Mouse (Mus musculus) brown adipose tissue, adult 24 weeks (tissue): ENCODE results near the gene Hcfc1r1. TPM values are rescaled to one million over a fixed set of nuclear protein-coding genes. Genes with fewer than 3 reads are reported as not detected.

Experiments used
- H3K27ac ChIP-seq: fragments of 200-500 bp; replicated peaks from 2 replicates; pipeline ENCODE4 v1.5.1; 2012; ENCODE audit warnings: low read depth, mild to moderate bottlenecking, low read length
- H3K4me1 ChIP-seq: fragments of 200-500 bp; 2 replicates; pipeline ENCODE4 v1.6.1; 2012; ENCODE audit warnings: low read length, mixed read lengths; ENCODE audit not compliant: control insufficient read depth, insufficient read depth, insufficient read length
- H3K4me3 ChIP-seq: fragments of 200-500 bp; 2 replicates; pipeline ENCODE4 v1.5.1; 2012; ENCODE audit warnings: low read depth, mild to moderate bottlenecking, low read length, moderate library complexity; ENCODE audit not compliant: insufficient read depth
- polyA plus RNA-seq: library from polyadenylated mRNA; stranded (reverse); fragments of >200 nt; gene quantifications from 2 replicates; pipeline ENCODE4 v1.2.4, GENCODE M21; 2012; ENCODE audit not compliant: missing spikeins, insufficient read depth, insufficient read length

Hcfc1r1 gene
- polyA plus RNA-seq: 284 and 292 TPM in 2 replicates

DNA sequence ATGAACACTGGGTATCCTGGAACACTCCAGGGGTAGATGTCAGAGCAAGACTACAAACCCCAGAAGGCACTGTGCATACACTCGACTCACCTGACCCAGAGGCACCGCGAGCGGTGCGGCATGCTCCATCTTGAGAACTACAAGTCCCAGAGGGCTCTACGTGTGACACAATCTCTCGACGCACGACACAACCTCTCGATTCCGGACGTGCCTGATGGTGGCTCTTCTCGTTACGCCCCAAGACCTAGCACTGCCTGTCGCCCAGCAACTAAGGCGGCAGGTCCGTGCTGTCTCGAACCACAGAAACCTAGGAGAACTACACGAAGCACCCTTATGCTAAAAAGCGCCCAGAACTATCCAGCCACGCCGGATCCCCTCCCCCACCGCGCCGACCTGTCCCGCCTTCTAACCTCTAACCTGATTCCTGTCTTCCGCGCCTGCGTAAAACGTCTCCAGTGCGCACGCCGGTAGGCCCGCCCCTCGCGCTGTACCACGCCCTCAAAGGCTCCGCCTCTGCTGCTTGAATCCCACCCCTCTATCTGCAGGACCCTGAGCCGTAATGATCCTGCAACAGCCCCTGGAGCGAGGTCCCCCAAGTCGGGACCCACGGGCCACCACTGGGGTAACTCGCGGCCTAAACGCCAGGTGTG lies at the start of gene Hcfc1r1, which contains the start of gene Thoc6:
Gene Hcfc1r1, plus strand, starts transcription at position 173 of the 650 bp plus-strand sequence.
Gene Thoc6, minus strand, starts transcription at position 459 of the 650 bp plus-strand sequence.
- Histone ChIP-seq H3K27ac (peak within 1 kb of the TSS; percentile 99), H3K4me3 (peak within 1 kb of the TSS; percentile 81), H3K4me1 (peaks cover 6% of the 10 kb centered on the region; the same call in 1 of the 2 replicates)

- Histone ChIP-seq H3K4me3 (no peak overlapping the region), H3K4me1 (no peaks in the 10 kb centered on the region), H3K27ac (no peak overlapping the region)
Observed at GRCm38 (mm10) chr17:23627813-23628212, 45.6 kb upstream of the Hcfc1r1 start.

GRCm38 (mm10) chr17:23630195-23631020 lies 43.0 kb upstream of the Hcfc1r1 start:
- Histone ChIP-seq H3K4me3 (no peak overlapping the region), H3K4me1 (no peaks in the 10 kb centered on the region), H3K27ac (no peak overlapping the region)

DNA sequence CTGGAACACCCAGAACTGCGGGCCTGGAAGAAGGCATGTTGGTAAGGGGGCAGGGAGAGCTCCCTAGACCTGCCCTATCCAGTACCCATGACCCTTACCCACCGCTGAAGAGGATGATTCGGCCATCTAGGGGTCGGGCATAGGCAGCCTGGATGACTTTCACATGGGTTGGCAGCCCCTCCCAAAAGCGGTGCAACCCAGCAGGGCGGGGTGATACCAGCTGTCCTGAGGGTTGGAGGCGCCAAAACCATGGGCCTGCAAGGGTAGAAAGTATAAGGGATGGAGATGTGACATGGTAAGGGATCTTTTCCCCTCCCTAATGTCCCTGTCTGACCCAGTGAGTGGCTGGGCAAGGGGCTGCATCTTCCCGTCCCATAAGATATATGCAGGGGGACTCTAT lies 42.2 kb upstream of the Hcfc1r1 start:
- Histone ChIP-seq H3K4me1 (no peaks in the 10 kb centered on the region), H3K27ac (no peak overlapping the region), H3K4me3 (no peak overlapping the region)

GRCm38 (mm10) chr17:23644613-23645495 lies 28.5 kb upstream of the Hcfc1r1 start, which contains the start of gene Mmp25:
TSS of gene Mmp25 (minus strand) at chr17:23645277.
- H3K4me3 ChIP-seq: peak within 1 kb of the TSS; percentile 58
- no peaks in the 10 kb centered on the region for H3K4me1 ChIP-seq
- no peak within 1 kb of the TSS for H3K27ac ChIP-seq

DNA sequence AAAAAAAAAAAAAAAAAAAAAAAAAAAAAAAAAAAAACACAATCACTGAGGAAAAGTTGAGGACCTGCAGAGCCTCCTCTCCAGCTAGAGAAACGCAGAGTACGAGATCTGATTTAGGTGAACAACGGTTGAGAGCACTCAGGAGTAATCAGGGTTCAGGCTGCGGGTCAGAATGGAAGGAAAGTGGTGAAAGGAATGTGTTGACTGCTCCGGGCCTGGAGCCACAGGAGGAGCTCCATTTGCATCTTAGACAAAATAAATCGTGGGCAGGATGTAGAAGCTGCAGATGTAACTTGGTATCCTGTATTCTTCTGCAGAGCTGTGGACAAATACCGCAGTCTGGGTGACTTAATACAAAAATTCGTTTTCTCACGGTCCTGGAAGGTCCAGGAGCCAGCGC lies 27.5 kb upstream of the Hcfc1r1 start:
- H3K27ac ChIP-seq: no peak overlapping the region
- H3K4me3 ChIP-seq: no peak overlapping the region
- no peaks in the 10 kb centered on the region for H3K4me1 ChIP-seq

DNA sequence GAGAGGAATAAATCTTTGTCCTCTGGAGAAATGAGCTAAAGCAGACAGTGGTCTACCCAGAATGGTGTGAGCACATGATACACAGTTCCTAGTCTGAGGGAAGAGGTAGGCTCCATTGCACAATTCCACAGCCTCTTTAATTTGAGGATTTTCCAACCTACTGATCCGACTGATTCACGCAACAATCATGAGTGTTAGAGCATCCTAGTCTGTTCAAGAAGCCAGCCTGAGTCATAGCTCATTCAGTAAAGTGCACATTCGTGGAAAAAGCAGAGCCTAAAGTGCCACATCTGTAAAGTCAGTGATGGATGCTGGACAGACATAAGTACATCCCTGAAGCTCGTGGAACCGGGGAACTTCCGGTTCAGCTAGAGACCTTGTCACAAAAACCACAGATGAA lies 22.0 kb upstream of the Hcfc1r1 start:
- no peak overlapping the region for H3K4me3 ChIP-seq
- H3K27ac ChIP-seq: no peak overlapping the region
- H3K4me1 ChIP-seq: no peaks in the 10 kb centered on the region

- H3K27ac ChIP-seq: no peak overlapping the region
- no peaks in the 10 kb centered on the region for H3K4me1 ChIP-seq
Observed at GRCm38 (mm10) chr17:23653324-23653723, 20.1 kb upstream of the Hcfc1r1 start.

DNA sequence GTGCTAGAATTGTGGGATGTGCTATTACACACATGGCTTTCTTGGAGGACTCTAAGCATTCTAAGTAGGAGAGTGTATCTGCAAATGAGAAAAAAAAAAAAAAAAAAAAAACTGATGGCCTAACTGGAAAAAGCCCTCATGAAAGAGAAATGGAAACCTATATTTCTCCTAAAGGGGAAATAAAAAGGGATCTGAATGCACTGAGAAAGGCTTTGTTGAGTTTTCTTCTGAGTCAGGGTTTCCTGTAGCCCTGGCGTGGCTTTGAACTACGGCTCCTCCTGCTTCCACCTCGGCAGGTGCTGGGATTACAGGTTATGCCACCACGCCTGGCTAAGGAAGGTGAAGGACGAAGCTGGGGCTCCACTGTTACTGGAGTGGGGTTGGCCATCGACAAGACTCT lies 19.4 kb upstream of the Hcfc1r1 start:
- H3K27ac ChIP-seq: no peak overlapping the region
- H3K4me3 ChIP-seq: no peak overlapping the region
- H3K4me1 ChIP-seq: no peaks in the 10 kb centered on the region

More at GRCm38 (mm10) chr17:23653324-23653723, 20.1 kb upstream of the Hcfc1r1 start:
- H3K4me3 ChIP-seq: no peak overlapping the region

- Histone ChIP-seq H3K4me3 (no peak overlapping the region), H3K27ac (no peak overlapping the region), H3K4me1 (no peaks in the 10 kb centered on the region)
Observed at GRCm38 (mm10) chr17:23654410-23654809, 19.0 kb upstream of the Hcfc1r1 start.

- Histone ChIP-seq H3K4me1 (no peaks in the 10 kb centered on the region), H3K27ac (no peak overlapping the region), H3K4me3 (no peak overlapping the region)
Observed at GRCm38 (mm10) chr17:23658450-23658849, 14.9 kb upstream of the Hcfc1r1 start.

DNA sequence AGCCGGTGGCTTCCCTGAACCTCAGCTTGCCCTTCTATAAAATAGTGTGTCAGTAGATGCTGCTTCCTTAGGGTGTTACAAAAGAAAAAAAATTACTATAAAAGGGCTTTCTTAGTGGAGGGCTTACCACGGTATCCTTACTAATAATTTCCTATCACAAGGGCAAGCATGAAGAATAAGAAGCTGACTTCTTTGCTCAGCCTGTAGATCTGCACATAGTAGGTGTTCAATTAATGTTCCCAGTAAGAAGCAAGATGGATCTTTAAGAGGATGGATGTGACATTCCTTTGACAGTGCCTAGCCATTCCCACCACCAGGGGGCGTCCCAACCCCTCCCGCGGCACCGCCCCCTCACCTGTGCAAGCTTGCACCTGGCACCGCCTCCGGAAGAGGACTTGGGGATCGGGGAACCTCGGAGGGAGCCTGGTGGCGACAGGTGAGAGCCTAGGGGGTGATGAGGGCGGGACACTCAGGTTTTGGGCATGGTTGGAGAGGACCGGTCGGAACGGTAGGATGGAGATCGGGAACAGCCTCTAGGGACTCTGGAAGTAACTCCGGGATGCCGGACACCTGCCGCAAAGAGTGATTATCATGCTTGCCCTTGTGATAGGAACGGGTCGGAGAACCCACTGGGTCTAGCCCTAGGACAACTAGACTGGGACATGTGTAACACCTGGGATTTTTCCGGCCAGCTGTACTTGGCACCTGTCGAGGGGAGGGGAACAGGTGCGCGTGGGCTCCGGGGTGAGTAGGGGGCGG lies 13.1 kb upstream of the Hcfc1r1 start, which contains the start of gene Bicdl2:
Gene Bicdl2, plus strand, starts transcription at position 390 of the 759 bp plus-strand sequence.
- Histone ChIP-seq H3K4me3 (no peak within 1 kb of the TSS), H3K4me1 (no peaks in the 10 kb centered on the region), H3K27ac (no peak within 1 kb of the TSS)

DNA sequence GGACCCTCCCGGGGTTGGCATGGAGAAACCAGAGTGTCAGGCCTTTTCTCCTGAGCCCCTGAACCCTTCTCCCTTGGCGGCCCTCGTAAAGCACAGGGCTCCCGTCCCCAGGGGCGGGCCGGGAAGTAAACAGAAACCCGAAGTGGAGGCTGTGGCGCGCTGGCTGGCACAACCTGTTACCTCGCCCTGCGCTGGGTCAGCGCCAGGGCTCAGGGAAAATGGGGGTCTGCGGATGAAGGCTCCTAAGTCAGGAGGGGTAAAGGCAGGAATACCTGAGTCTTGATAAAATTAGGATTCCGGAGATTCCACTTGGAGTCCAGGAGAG lies 12.6 kb upstream of the Hcfc1r1 start:
- Histone ChIP-seq H3K4me3 (no peak overlapping the region), H3K4me1 (no peaks in the 10 kb centered on the region), H3K27ac (no peak overlapping the region)

- Histone ChIP-seq H3K27ac (no peak overlapping the region), H3K4me3 (no peak overlapping the region), H3K4me1 (no peaks in the 10 kb centered on the region)
Observed at GRCm38 (mm10) chr17:23661526-23661925, 11.9 kb upstream of the Hcfc1r1 start.
